ENCODE assay signal across 11 mouse cellular contexts in genomic region chr2:24929119-24929518, GRCm38 (mm10). TPM values are rescaled to one million over a fixed set of nuclear protein-coding genes. Genes with fewer than 3 reads are reported as not detected.
A peak's percentile ranks its signal among the peaks of the same experiment; 100 is the strongest.
DNase-seq lines count a peak whose midpoint lies in the region; ATAC-seq and TF ChIP-seq lines count a peak whose summit lies in the region.
"Had no signal": no experiment of that assay in that cellular context is flagged by ENCODE, and none has a peak within 500 bp of the region (broad histone marks: within the 10 kb centered on the region; RNA-seq: fewer than 3 reads in every experiment).

No protein-coding gene starts in this region.

- H3K4me1 ChIP-seq in lung, embryonic 14.5 days (ENCODE audit: insufficient read depth) = 0 out of 2 replicates have a peak, but pooled peaks cover 4% of the 10 kb centered on the region
- H3K4me1 ChIP-seq in stomach, embryonic 16.5 days (ENCODE audit: control insufficient read depth, insufficient read depth, low read length) = peaks cover 17% of the 10 kb centered on the region
- H3K4me1 ChIP-seq in cerebellum, adult 2 months (ENCODE audit: control insufficient read depth, insufficient read depth, low read length) = peaks cover 9% of the 10 kb centered on the region
- H3K4me1 ChIP-seq in heart, embryonic 12.5 days (replicated peaks) = peaks cover 1% of the 10 kb centered on the region

- WGBS in lung, embryonic 14.5 days = 24% methylated on average over 2 of the region's 2 CpGs
- 32% methylated on average over 2 of the region's 2 CpGs for WGBS in stomach, embryonic 16.5 days
- WGBS in cerebellum, adult 2 months = 72% methylated on average over 2 of the region's 2 CpGs
- 54% methylated on average over 2 of the region's 2 CpGs for WGBS in heart, embryonic 12.5 days

- H3K9ac ChIP-seq in lung, embryonic 14.5 days = no peak overlapping the region
- no peak overlapping the region for H3K9ac ChIP-seq in stomach, embryonic 16.5 days (ENCODE audit: low read length)
- H3K9ac ChIP-seq in heart, embryonic 12.5 days = no peak overlapping the region

- H3K36me3 ChIP-seq in lung, embryonic 14.5 days (ENCODE audit: insufficient read depth) = no peaks in the 10 kb centered on the region
- H3K36me3 ChIP-seq in stomach, embryonic 16.5 days (ENCODE audit: control insufficient read depth, insufficient read depth, low read length) = no peaks in the 10 kb centered on the region
- no peaks in the 10 kb centered on the region for H3K36me3 ChIP-seq in heart, embryonic 12.5 days

- peak overlapping the region; percentile 81 for H3K27ac ChIP-seq in lung, embryonic 14.5 days (ENCODE audit: low read depth)
- H3K27ac ChIP-seq in stomach, embryonic 16.5 days (ENCODE audit: low read length) = peak overlapping the region; percentile 86
- no peak overlapping the region for H3K27ac ChIP-seq in cerebellum, adult 2 months (ENCODE audit: insufficient read depth, low read length)
- no peak overlapping the region for H3K27ac ChIP-seq in heart, embryonic 12.5 days (ENCODE audit: poor library complexity, severe bottlenecking)
- H3K27ac ChIP-seq: left cerebral cortex, adult 2 months had no signal

- ATAC-seq in lung, embryonic 14.5 days (ENCODE audit: insufficient read depth) = peak; percentile 52; the same call in 1 of the 2 replicates
- peak; percentile 71; the same call in 1 of the 2 replicates for ATAC-seq in stomach, embryonic 16.5 days (ENCODE audit: insufficient read depth, low FRiP score)
- no peak for ATAC-seq in heart, embryonic 12.5 days (ENCODE audit: insufficient number of reproducible peaks, low FRiP score)

- no peak for TF ChIP-seq CTCF in lung, embryonic 14.5 days (IDR thresholded peaks at IDR 0.05; ENCODE audit: low read depth)
- TF ChIP-seq CTCF in cerebellum, adult 2 months (IDR thresholded peaks at IDR 0.05; ENCODE audit: borderline replicate concordance, insufficient read depth, low read depth, low read length) = no peak

- peak overlapping the region; percentile 37; the same call in 1 of the 2 replicates for H3K4me2 ChIP-seq in lung, embryonic 14.5 days
- peak overlapping the region; percentile 24; the same call in 1 of the 2 replicates for H3K4me2 ChIP-seq in stomach, embryonic 16.5 days (ENCODE audit: low read depth, low read length)
- H3K4me2 ChIP-seq in heart, embryonic 12.5 days = no peak overlapping the region

- H3K27me3 ChIP-seq in lung, embryonic 14.5 days (ENCODE audit: insufficient read depth, low read length) = no peaks in the 10 kb centered on the region
- H3K27me3 ChIP-seq in stomach, embryonic 16.5 days (ENCODE audit: control insufficient read depth, insufficient read depth, low read length) = no peaks in the 10 kb centered on the region
- H3K27me3 ChIP-seq in cerebellum, adult 2 months (ENCODE audit: control insufficient read depth, insufficient read depth, low read length) = no peaks in the 10 kb centered on the region
- H3K27me3 ChIP-seq in heart, embryonic 12.5 days (replicated peaks) = peaks cover 5% of the 10 kb centered on the region; the same call in 1 of the 2 replicates

- peak; percentile 84 for DNase-seq in kidney, adult 11 months
- no peak for DNase-seq in kidney, postnatal 10 days
- DNase-seq in kidney, adult 8-10 months = peak; percentile 39 to 76
- peak; percentile 42 for DNase-seq in lung, embryonic 14.5 days
- DNase-seq in cerebellum, adult 2 months = no peak
- DNase-seq in heart, adult 11 months = no peak
- DNase-seq: cerebellum, adult 8-10 months; right cerebral cortex, postnatal 4 days had no signal

- H3K4me3 ChIP-seq in lung, embryonic 14.5 days (ENCODE audit: low read depth, low read length) = no peak overlapping the region
- H3K4me3 ChIP-seq in stomach, embryonic 16.5 days (replicated peaks; ENCODE audit: low read length) = no peak overlapping the region
- H3K4me3 ChIP-seq in cerebellum, adult 2 months (replicated peaks; ENCODE audit: insufficient read depth, low read depth, low read length) = no peak overlapping the region
- H3K4me3 ChIP-seq in heart, embryonic 12.5 days = no peak overlapping the region
- H3K4me3 ChIP-seq: left cerebral cortex, adult 2 months had no signal

- no peak for TF ChIP-seq POLR2A in cerebellum, adult 2 months (IDR thresholded peaks at IDR 0.05; ENCODE audit: borderline replicate concordance, insufficient read depth, low read length)

- H3K9me3 ChIP-seq in lung, embryonic 14.5 days (ENCODE audit: low read depth, low read length) = no peaks in the 10 kb centered on the region
- no peaks in the 10 kb centered on the region for H3K9me3 ChIP-seq in stomach, embryonic 16.5 days (replicated peaks; ENCODE audit: control insufficient read depth, low read length)
- H3K9me3 ChIP-seq in heart, embryonic 12.5 days (replicated peaks) = no peaks in the 10 kb centered on the region

RNA-seq across cellular contexts. Expression of gene Arrdc1, which starts 5.9 kb away (rescaled TPM):
- polyA plus RNA-seq in lung, embryonic 14.5 days (2014; fragmentation: Nextera tagmentation; extraction: Ambion mirVana) = 76.4 and 79.2 TPM in 2 replicates
- 105 and 120 TPM in 2 replicates for polyA plus RNA-seq in stomach, embryonic 16.5 days (2015; fragmentation: Nextera tagmentation; extraction: Ambion mirVana)
- 46.7 and 47.2 TPM in 2 replicates for polyA plus RNA-seq in cerebellum, adult 2 months (2012; rRNA removed)
- 11.4 and 12.0 TPM in 2 replicates for polyA plus RNA-seq in heart, embryonic 12.5 days (2016; fragmentation: Nextera tagmentation; extraction: Ambion mirVana)

RNA-seq across cellular contexts. Expression of gene Ehmt1, which starts 9.7 kb away (rescaled TPM):
- polyA plus RNA-seq in lung, embryonic 14.5 days (2014; fragmentation: Nextera tagmentation; extraction: Ambion mirVana) = 89.2 and 94.5 TPM in 2 replicates
- 66.6 and 67.6 TPM in 2 replicates for polyA plus RNA-seq in stomach, embryonic 16.5 days (2015; fragmentation: Nextera tagmentation; extraction: Ambion mirVana)
- polyA plus RNA-seq in cerebellum, adult 2 months (2012; rRNA removed) = 63.9 and 68.9 TPM in 2 replicates
- 61.8 and 62.0 TPM in 2 replicates for polyA plus RNA-seq in heart, embryonic 12.5 days (2016; fragmentation: Nextera tagmentation; extraction: Ambion mirVana)

RNA-seq across cellular contexts. Expression of gene Zmynd19, which starts 20.5 kb away (rescaled TPM):
- 20.8 and 23.3 TPM in 2 replicates for polyA plus RNA-seq in lung, embryonic 14.5 days (2014; fragmentation: Nextera tagmentation; extraction: Ambion mirVana)
- polyA plus RNA-seq in stomach, embryonic 16.5 days (2015; fragmentation: Nextera tagmentation; extraction: Ambion mirVana) = 1.9 and 2.3 TPM in 2 replicates
- 18.2 and 19.5 TPM in 2 replicates for polyA plus RNA-seq in cerebellum, adult 2 months (2012; rRNA removed)
- 12.5 and 13.0 TPM in 2 replicates for polyA plus RNA-seq in heart, embryonic 12.5 days (2016; fragmentation: Nextera tagmentation; extraction: Ambion mirVana)

RNA-seq across cellular contexts. Expression of gene Dph7, which starts 33.1 kb away (rescaled TPM):
- 26.4 and 29.3 TPM in 2 replicates for polyA plus RNA-seq in lung, embryonic 14.5 days (2014; fragmentation: Nextera tagmentation; extraction: Ambion mirVana)
- 22.0 and 22.1 TPM in 2 replicates for polyA plus RNA-seq in stomach, embryonic 16.5 days (2015; fragmentation: Nextera tagmentation; extraction: Ambion mirVana)
- 34.3 and 39.7 TPM in 2 replicates for polyA plus RNA-seq in cerebellum, adult 2 months (2012; rRNA removed)
- polyA plus RNA-seq in heart, embryonic 12.5 days (2016; fragmentation: Nextera tagmentation; extraction: Ambion mirVana) = 19.0 and 19.3 TPM in 2 replicates

RNA-seq across cellular contexts. Expression of gene Mrpl41, which starts 45.8 kb away (rescaled TPM):
- polyA plus RNA-seq in lung, embryonic 14.5 days (2014; fragmentation: Nextera tagmentation; extraction: Ambion mirVana) = 106 and 115 TPM in 2 replicates
- polyA plus RNA-seq in stomach, embryonic 16.5 days (2015; fragmentation: Nextera tagmentation; extraction: Ambion mirVana) = 112 and 119 TPM in 2 replicates
- 137 and 140 TPM in 2 replicates for polyA plus RNA-seq in cerebellum, adult 2 months (2012; rRNA removed)
- polyA plus RNA-seq in heart, embryonic 12.5 days (2016; fragmentation: Nextera tagmentation; extraction: Ambion mirVana) = 113 and 119 TPM in 2 replicates

Comparison
In these comparisons a context has a peak if more than half of its experiments do, and no peak if none do; other contexts are left out.
1. DNase-seq: peak in kidney, adult 11 months (single experiment), kidney, adult 8-10 months (2 of 2) and lung, embryonic 14.5 days (single experiment); none in kidney, postnatal 10 days (single experiment), cerebellum, adult 2 months (0 of 2) and heart, adult 11 months (single experiment).
2. H3K27ac ChIP-seq: peak in lung, embryonic 14.5 days (single experiment) and stomach, embryonic 16.5 days (single experiment); none in cerebellum, adult 2 months (single experiment) and heart, embryonic 12.5 days (single experiment).